Mouse (Mus musculus) heart, embryonic 15.5 days (tissue): ENCODE results near the gene Cbs. TPM values are rescaled to one million over a fixed set of nuclear protein-coding genes. Genes with fewer than 3 reads are reported as not detected.
"Not testable (repeated sequence)": the region's sequence is repeated elsewhere in the genome, so short reads cannot be mapped to it uniquely, and the experiment has no call there.

Source experiments
- ATAC-seq: fragments of 200-750 bp; cut with Nextera tagmentation; replicated peaks from 2 replicates; pipeline ENCODE4 v1.8.0; 2017; ENCODE audit warnings: low read depth, moderate TSS enrichment; ENCODE audit not compliant: insufficient number of reproducible peaks, insufficient read depth, low FRiP score
- H3K27ac ChIP-seq: fragments of 300-500 bp; sonication (generic); 2 replicates; pipeline ENCODE4 v1.5.1; 2015; ENCODE audit warnings: mild to moderate bottlenecking, inconsistent platforms
- H3K27me3 ChIP-seq: fragments of 300-500 bp; sonication (generic); 2 replicates; pipeline ENCODE4 v1.6.1; 2015; ENCODE audit warnings: inconsistent platforms
- H3K36me3 ChIP-seq: fragments of 300-500 bp; sonication (generic); 2 replicates; pipeline ENCODE4 v1.6.1; 2015; ENCODE audit warnings: mild to moderate bottlenecking, inconsistent platforms
- H3K4me1 ChIP-seq: fragments of 300-500 bp; sonication (generic); replicated peaks from 2 replicates; pipeline ENCODE4 v1.6.1; 2015; ENCODE audit warnings: inconsistent platforms
- H3K4me2 ChIP-seq: fragments of 300-500 bp; sonication (generic); 2 replicates; pipeline ENCODE4 v1.6.1; 2015; ENCODE audit warnings: inconsistent platforms, mild to moderate bottlenecking, moderate library complexity
- H3K4me3 ChIP-seq: fragments of 300-500 bp; sonication (generic); 2 replicates; pipeline ENCODE4 v1.5.1; 2015; ENCODE audit warnings: mild to moderate bottlenecking, inconsistent platforms
- H3K9ac ChIP-seq: fragments of 300-500 bp; sonication (generic); 2 replicates; pipeline ENCODE4 v1.6.1; 2015; ENCODE audit warnings: mild to moderate bottlenecking, inconsistent platforms
- H3K9me3 ChIP-seq: fragments of 300-500 bp; sonication (generic); replicated peaks from 2 replicates; pipeline ENCODE4 v1.6.1; 2016; ENCODE audit warnings: inconsistent platforms
- WGBS: fragments of 180-500 bp; shearing (Covaris S2); methylation state at CpG from one replicate; pipeline ENCODE4 v1.1.7; 2015; ENCODE audit warnings: mixed read lengths; 5-methylcytosine and 5-hydroxymethylcytosine counted together
- polyA plus RNA-seq: library from polyadenylated mRNA; unstranded; fragments of >200 nt; fragmentation: Nextera tagmentation; extraction: Ambion mirVana; gene quantifications from 2 replicates; pipeline ENCODE4 v1.2.1, GENCODE M21; 2015

Gene Cbs
- polyA plus RNA-seq, 1 experiment from 2014 or later = 1.2 TPM

- Histone ChIP-seq H3K4me2 (no peak overlapping the region), H3K27ac (no peak overlapping the region), H3K9me3 (no peaks in the 10 kb centered on the region), H3K4me3 (no peak overlapping the region), H3K27me3 (no peaks in the 10 kb centered on the region), H3K9ac (no peak overlapping the region), H3K36me3 (0 out of 2 replicates have a peak, but pooled peaks cover 3% of the 10 kb centered on the region), H3K4me1 (0 out of 2 replicates have a peak, but pooled peaks cover 3% of the 10 kb centered on the region)
- no peak for ATAC-seq
- WGBS = 86% methylated on average over 3 of the region's 3 CpGs
These were observed 27.1 kb downstream of the Cbs start for GRCm38 (mm10) chr17:31609895-31610294.

- not testable (repeated sequence) for H3K4me1 ChIP-seq, ATAC-seq, H3K27ac ChIP-seq, H3K4me3 ChIP-seq, H3K9me3 ChIP-seq, H3K27me3 ChIP-seq, H3K9ac ChIP-seq, H3K36me3 ChIP-seq, H3K4me2 ChIP-seq
- 90% methylated on average over 3 of the region's 3 CpGs for WGBS
These were observed 27.9 kb downstream of the Cbs start for GRCm38 (mm10) chr17:31609173-31609572.

GRCm38 (mm10) chr17:31607256-31607951 lies 29.6 kb downstream of the Cbs start:
- Histone ChIP-seq H3K4me1 (no peaks in the 10 kb centered on the region), H3K9me3 (no peaks in the 10 kb centered on the region), H3K4me3 (no peak overlapping the region), H3K27ac (no peak overlapping the region), H3K4me2 (no peak overlapping the region), H3K36me3 (peaks cover 14% of the 10 kb centered on the region; the same call in 1 of the 2 replicates), H3K27me3 (no peaks in the 10 kb centered on the region), H3K9ac (no peak overlapping the region)
- no peak for ATAC-seq
- 86% methylated on average over 8 of the region's 8 CpGs for WGBS

- H3K9me3 ChIP-seq = no peaks in the 10 kb centered on the region
- no peak overlapping the region for H3K4me2 ChIP-seq
- H3K4me1 ChIP-seq = 0 out of 2 replicates have a peak, but pooled peaks cover 5% of the 10 kb centered on the region
- no peak overlapping the region for H3K9ac ChIP-seq
- no peak overlapping the region for H3K4me3 ChIP-seq
- H3K36me3 ChIP-seq = peaks cover 14% of the 10 kb centered on the region; the same call in 1 of the 2 replicates
- H3K27ac ChIP-seq = no peak overlapping the region
- ATAC-seq = no peak
- WGBS = 78% methylated on average over 7 of the region's 7 CpGs
- H3K27me3 ChIP-seq = no peaks in the 10 kb centered on the region
These were observed 30.6 kb downstream of the Cbs start for GRCm38 (mm10) chr17:31606424-31606823.

- Histone ChIP-seq H3K36me3 (peaks cover 12% of the 10 kb centered on the region; the same call in 1 of the 2 replicates), H3K4me3 (no peak overlapping the region), H3K27me3 (no peaks in the 10 kb centered on the region), H3K4me1 (0 out of 2 replicates have a peak, but pooled peaks cover 5% of the 10 kb centered on the region), H3K9me3 (no peaks in the 10 kb centered on the region), H3K9ac (no peak overlapping the region), H3K27ac (no peak overlapping the region), H3K4me2 (no peak overlapping the region)
- no peak for ATAC-seq
- 89% methylated on average over 8 of the region's 8 CpGs for WGBS
These were observed 38.4 kb downstream of the Cbs start for GRCm38 (mm10) chr17:31598593-31598992.

GRCm38 (mm10) chr17:31597957-31598356 lies 39.1 kb downstream of the Cbs start:
- Histone ChIP-seq H3K36me3 (peaks cover 15% of the 10 kb centered on the region; the same call in 1 of the 2 replicates), H3K4me1 (0 out of 2 replicates have a peak, but pooled peaks cover 5% of the 10 kb centered on the region), H3K9ac (no peak overlapping the region), H3K4me3 (no peak overlapping the region), H3K27me3 (no peaks in the 10 kb centered on the region), H3K27ac (no peak overlapping the region), H3K4me2 (no peak overlapping the region), H3K9me3 (no peaks in the 10 kb centered on the region)
- ATAC-seq = no peak
- 87% methylated on average over 9 of the region's 9 CpGs for WGBS

- ATAC-seq = no peak
- peaks cover 22% of the 10 kb centered on the region; the same call in 1 of the 2 replicates for H3K36me3 ChIP-seq
- WGBS = 81% methylated on average over 5 of the region's 5 CpGs
These were observed 42.0 kb downstream of the Cbs start for GRCm38 (mm10) chr17:31595077-31595476.

GRCm38 (mm10) chr17:31594590-31594989 lies 42.4 kb downstream of the Cbs start:
- WGBS = 72% methylated on average over 7 of the region's 7 CpGs
- no peak for ATAC-seq

More at GRCm38 (mm10) chr17:31595077-31595476, 42.0 kb downstream of the Cbs start:
- H3K9ac ChIP-seq = no peak overlapping the region
- no peaks in the 10 kb centered on the region for H3K4me1 ChIP-seq
- H3K4me3 ChIP-seq = no peak overlapping the region
- H3K27ac ChIP-seq = no peak overlapping the region
- no peak overlapping the region for H3K4me2 ChIP-seq
- no peaks in the 10 kb centered on the region for H3K27me3 ChIP-seq
- H3K9me3 ChIP-seq = no peaks in the 10 kb centered on the region

GRCm38 (mm10) chr17:31590846-31591245 lies 46.2 kb downstream of the Cbs start:
- H3K9ac ChIP-seq = no peak overlapping the region
- 68% methylated on average over 11 of the region's 11 CpGs for WGBS
- H3K9me3 ChIP-seq = no peaks in the 10 kb centered on the region
- H3K4me1 ChIP-seq = peaks cover 4% of the 10 kb centered on the region; the same call in 1 of the 2 replicates
- H3K4me2 ChIP-seq = no peak overlapping the region
- no peak for ATAC-seq
- H3K4me3 ChIP-seq = no peak overlapping the region
- peaks cover 27% of the 10 kb centered on the region; the same call in 1 of the 2 replicates for H3K36me3 ChIP-seq
- no peak overlapping the region for H3K27ac ChIP-seq
- no peaks in the 10 kb centered on the region for H3K27me3 ChIP-seq

More at GRCm38 (mm10) chr17:31594590-31594989, 42.4 kb downstream of the Cbs start:
- H3K27me3 ChIP-seq = no peaks in the 10 kb centered on the region
- no peak overlapping the region for H3K4me2 ChIP-seq
- peaks cover 22% of the 10 kb centered on the region; the same call in 1 of the 2 replicates for H3K36me3 ChIP-seq
- H3K27ac ChIP-seq = no peak overlapping the region
- no peaks in the 10 kb centered on the region for H3K9me3 ChIP-seq
- no peak overlapping the region for H3K9ac ChIP-seq
- no peaks in the 10 kb centered on the region for H3K4me1 ChIP-seq
- H3K4me3 ChIP-seq = no peak overlapping the region

- no peak overlapping the region for H3K9ac ChIP-seq
- WGBS = 55% methylated on average over 4 of the region's 4 CpGs
- peaks cover 4% of the 10 kb centered on the region; the same call in 1 of the 2 replicates for H3K4me1 ChIP-seq
- H3K4me3 ChIP-seq = no peak overlapping the region
- H3K27ac ChIP-seq = no peak overlapping the region
- no peak for ATAC-seq
- no peaks in the 10 kb centered on the region for H3K27me3 ChIP-seq
- no peak overlapping the region for H3K4me2 ChIP-seq
- peaks cover 24% of the 10 kb centered on the region for H3K36me3 ChIP-seq
- no peaks in the 10 kb centered on the region for H3K9me3 ChIP-seq
These were observed 48.3 kb downstream of the Cbs start for GRCm38 (mm10) chr17:31588726-31589125.

GRCm38 (mm10) chr17:31588115-31588514 lies 48.9 kb downstream of the Cbs start:
- 61% methylated on average over 7 of the region's 7 CpGs for WGBS
- no peak overlapping the region for H3K27ac ChIP-seq

More at GRCm38 (mm10) chr17:31588115-31588514, 48.9 kb downstream of the Cbs start:
- no peaks in the 10 kb centered on the region for H3K9me3 ChIP-seq
- peaks cover 4% of the 10 kb centered on the region; the same call in 1 of the 2 replicates for H3K4me1 ChIP-seq
- no peak overlapping the region for H3K4me2 ChIP-seq
- H3K9ac ChIP-seq = no peak overlapping the region
- no peak for ATAC-seq
- no peaks in the 10 kb centered on the region for H3K27me3 ChIP-seq
- H3K4me3 ChIP-seq = no peak overlapping the region
- H3K36me3 ChIP-seq = peaks cover 21% of the 10 kb centered on the region
